Mouse (Mus musculus): ENCODE measurements around the gene Jmjd6.

- TF ChIP-seq POLR2A (IDR thresholded peaks at IDR 0.05; ENCODE audit: borderline replicate concordance, low read depth, low read length), result no peak
- TF ChIP-seq CTCF (IDR thresholded peaks at IDR 0.05; ENCODE audit: low read depth, low read length), result no peak
These were observed 3.6 kb downstream of the Jmjd6 start for GRCm38 (mm10) chr11:116839601-116840000.
